27 mouse cellular contexts compared by ENCODE assay signal in genomic region chr3:123042308-123042707, GRCm38 (mm10). TPM values are rescaled to one million over a fixed set of nuclear protein-coding genes. Genes with fewer than 3 reads are reported as not detected.
"Had no signal": no experiment of that assay in that cellular context is flagged by ENCODE, and none has a peak within 500 bp of the region (broad histone marks: within the 10 kb centered on the region; RNA-seq: fewer than 3 reads in every experiment).

No protein-coding gene starts in this region.

- H3K4me1 ChIP-seq: heart, embryonic 10.5 days; hindbrain, embryonic 13.5 days; hindbrain, embryonic 15.5 days; limb, embryonic 10.5 days; limb, embryonic 12.5 days; liver, embryonic 13.5 days; liver, embryonic 15.5 days had no signal

- DNase-seq: gastrocnemius, postnatal 14 days; gastrocnemius, postnatal 36 days; heart, adult 11 months; kidney, adult 11 months; kidney, adult 8-10 months; kidney, postnatal 10 days; kidney, postnatal 25 days; kidney, postnatal 4 days; liver; liver, embryonic 13.5 days had no signal

- H3K27me3 ChIP-seq: heart, embryonic 13.5 days; heart, embryonic 15.5 days; hindbrain, embryonic 13.5 days; hindbrain, embryonic 15.5 days; limb, embryonic 12.5 days; liver, embryonic 13.5 days; liver, embryonic 15.5 days had no signal

- H3K9me3 ChIP-seq: heart, embryonic 10.5 days; heart, embryonic 13.5 days; heart, embryonic 15.5 days; hindbrain, embryonic 13.5 days; hindbrain, embryonic 15.5 days; limb, embryonic 10.5 days; limb, embryonic 12.5 days; liver, embryonic 13.5 days; liver, embryonic 15.5 days had no signal

- H3K27ac ChIP-seq: heart, embryonic 10.5 days; heart, embryonic 13.5 days; heart, embryonic 15.5 days; hindbrain, embryonic 13.5 days; hindbrain, embryonic 15.5 days; hindbrain, postnatal 0 days; layer of hippocampus, adult 2 months; left cerebral cortex, adult 2 months; limb, embryonic 10.5 days; limb, embryonic 12.5 days; liver, embryonic 13.5 days; liver, embryonic 15.5 days had no signal

- ATAC-seq: hindbrain, postnatal 0 days; intestine, embryonic 16.5 days had no signal

- H3K9ac ChIP-seq: heart, embryonic 13.5 days; heart, embryonic 15.5 days; hindbrain, embryonic 13.5 days; hindbrain, embryonic 15.5 days; limb, embryonic 12.5 days; liver, embryonic 13.5 days; liver, embryonic 15.5 days had no signal

- H3K36me3 ChIP-seq: heart, embryonic 10.5 days; heart, embryonic 13.5 days; heart, embryonic 15.5 days; hindbrain, embryonic 13.5 days; hindbrain, embryonic 15.5 days; limb, embryonic 10.5 days; limb, embryonic 12.5 days; liver, embryonic 13.5 days; liver, embryonic 15.5 days had no signal

- H3K4me2 ChIP-seq: heart, embryonic 13.5 days; heart, embryonic 15.5 days; hindbrain, embryonic 13.5 days; hindbrain, embryonic 15.5 days; limb, embryonic 12.5 days; liver, embryonic 11.5 days; liver, embryonic 13.5 days; liver, embryonic 15.5 days had no signal

- H3K4me3 ChIP-seq: heart, embryonic 10.5 days; heart, embryonic 13.5 days; heart, embryonic 15.5 days; hindbrain, embryonic 13.5 days; hindbrain, embryonic 15.5 days; layer of hippocampus, adult 2 months; left cerebral cortex, adult 2 months; limb, embryonic 10.5 days; limb, embryonic 12.5 days; liver, embryonic 13.5 days; liver, embryonic 15.5 days had no signal

RNA-seq across cellular contexts. Expression of gene Myoz2, which starts 7.5 kb away (rescaled TPM):
- total RNA-seq: hematopoietic stem cell, adult 5-6 weeks; hindbrain, postnatal 0 days; layer of hippocampus, postnatal 10 days; left cerebral cortex, adult 2 months; left cerebral cortex, postnatal 14 days had no signal
- polyA plus RNA-seq: hindbrain, postnatal 0 days; intestine, embryonic 14.5 days had no signal
